ENCODE assay signal across 8 mouse cellular contexts in the genomic region with DNA sequence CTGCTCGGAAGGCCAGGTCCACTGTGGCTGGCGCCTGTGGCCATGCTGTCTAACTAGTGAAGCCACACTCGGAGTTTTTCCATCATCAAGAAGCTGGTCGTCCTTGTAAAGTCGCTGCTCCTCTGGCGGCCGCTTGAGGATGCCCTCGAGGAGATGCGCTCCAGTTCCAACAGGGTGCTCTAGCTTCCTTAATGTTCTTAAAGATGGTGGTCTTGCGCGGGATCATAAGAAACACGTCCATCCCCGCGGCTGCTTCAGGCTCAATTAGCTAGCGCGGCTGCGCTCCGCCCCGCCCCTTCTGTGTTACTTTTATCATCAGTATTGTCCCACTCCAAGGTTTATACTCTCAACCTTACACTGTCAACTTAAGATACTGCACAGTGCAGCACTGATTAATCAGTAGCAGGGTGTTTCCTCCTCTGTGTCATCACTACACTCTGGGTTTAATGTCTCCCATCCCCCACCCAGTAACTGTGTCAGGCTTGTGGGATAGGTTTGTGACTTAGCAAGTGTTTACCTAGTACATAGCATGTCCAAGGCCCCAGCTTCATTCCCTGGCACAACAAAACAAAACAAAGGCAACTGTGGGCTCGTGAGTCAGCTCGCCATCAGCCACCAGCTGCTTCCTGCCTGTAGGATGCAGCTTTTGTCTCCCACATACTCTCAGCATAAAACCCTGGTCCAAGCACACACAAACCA. TPM values are rescaled to one million over a fixed set of nuclear protein-coding genes. Genes with fewer than 3 reads are reported as not detected.
DNase-seq lines count a peak whose midpoint lies in the region; ATAC-seq and TF ChIP-seq lines count a peak whose summit lies in the region.
"Had no signal": no experiment of that assay in that cellular context is flagged by ENCODE, and none has a peak within 500 bp of the region (broad histone marks: within the 10 kb centered on the region; RNA-seq: fewer than 3 reads in every experiment).

No protein-coding gene starts in this region.

- no peak for DNase-seq in lung, postnatal 0 days (ENCODE audit: low spot score)
- DNase-seq in lung, postnatal 14 days, result no peak
- DNase-seq in brain, embryonic 14.5 days (ENCODE audit: low read depth), result peak; percentile 63
- DNase-seq in heart, postnatal 0 days (ENCODE audit: low spot score), result no peak
- no peak for DNase-seq in gastrocnemius, postnatal 36 days
- no peak for DNase-seq in cerebellum, adult 2 months

- H3K9me3 ChIP-seq in lung, postnatal 0 days (ENCODE audit: low read length), result no peaks in the 10 kb centered on the region
- H3K9me3 ChIP-seq in heart, postnatal 0 days (replicated peaks; ENCODE audit: control insufficient read depth, low read length), result no peaks in the 10 kb centered on the region
- H3K9me3 ChIP-seq in neural tube, embryonic 12.5 days, result no peaks in the 10 kb centered on the region
- H3K9me3 ChIP-seq: lung, embryonic 15.5 days had no signal

- no peak overlapping the region for H3K4me3 ChIP-seq in lung, postnatal 0 days (ENCODE audit: low read depth, low read length)
- H3K4me3 ChIP-seq in heart, postnatal 0 days (ENCODE audit: low read depth, low read length), result no peak overlapping the region
- H3K4me3 ChIP-seq in neural tube, embryonic 12.5 days, result no peak overlapping the region
- H3K4me3 ChIP-seq in cerebellum, adult 2 months (replicated peaks; ENCODE audit: insufficient read depth, low read depth, low read length), result no peak overlapping the region
- H3K4me3 ChIP-seq: lung, embryonic 15.5 days had no signal

- ATAC-seq in lung, postnatal 0 days, result peak; percentile 26; the same call in 1 of the 2 replicates
- ATAC-seq in heart, postnatal 0 days (ENCODE audit: insufficient read depth, low read depth), result peak; percentile 37; the same call in 1 of the 2 replicates
- ATAC-seq in neural tube, embryonic 12.5 days (ENCODE audit: low FRiP score, low read depth), result peak; percentile 27; the same call in 1 of the 2 replicates

- no peak for TF ChIP-seq CTCF in lung, postnatal 0 days (IDR thresholded peaks at IDR 0.05)
- TF ChIP-seq CTCF in brain, embryonic 14.5 days (IDR thresholded peaks at IDR 0.05; ENCODE audit: borderline replicate concordance, extremely low read depth, insufficient read depth, insufficient read length), result no peak
- TF ChIP-seq CTCF in heart, postnatal 0 days (IDR thresholded peaks at IDR 0.05; ENCODE audit: low read depth), result no peak
- TF ChIP-seq CTCF in cerebellum, adult 2 months (IDR thresholded peaks at IDR 0.05; ENCODE audit: borderline replicate concordance, insufficient read depth, low read depth, low read length), result no peak

- intact Hi-C loops in gastrocnemius, postnatal 36 days (cut with DNase I), result no loop called here

- no peaks in the 10 kb centered on the region for H3K27me3 ChIP-seq in lung, postnatal 0 days (replicated peaks; ENCODE audit: insufficient read depth, low read length)
- H3K27me3 ChIP-seq in heart, postnatal 0 days (ENCODE audit: control insufficient read depth, insufficient read depth, low read length), result 0 out of 2 replicates have a peak, but pooled peaks cover 3% of the 10 kb centered on the region
- peaks cover 15% of the 10 kb centered on the region for H3K27me3 ChIP-seq in neural tube, embryonic 12.5 days (replicated peaks)
- no peaks in the 10 kb centered on the region; the same call in 1 of the 2 replicates for H3K27me3 ChIP-seq in cerebellum, adult 2 months (ENCODE audit: control insufficient read depth, insufficient read depth, low read length)

- no peaks in the 10 kb centered on the region for H3K36me3 ChIP-seq in lung, postnatal 0 days (ENCODE audit: insufficient read depth, low read length)
- H3K36me3 ChIP-seq in heart, postnatal 0 days (replicated peaks; ENCODE audit: control insufficient read depth, insufficient read depth, low read length), result no peaks in the 10 kb centered on the region
- H3K36me3 ChIP-seq in neural tube, embryonic 12.5 days, result no peaks in the 10 kb centered on the region
- H3K36me3 ChIP-seq: lung, embryonic 15.5 days had no signal

- no peak overlapping the region for H3K4me2 ChIP-seq in lung, postnatal 0 days (replicated peaks; ENCODE audit: low read depth, low read length)
- no peak overlapping the region for H3K4me2 ChIP-seq in heart, postnatal 0 days (ENCODE audit: low read depth, low read length)
- no peak overlapping the region for H3K4me2 ChIP-seq in neural tube, embryonic 12.5 days (replicated peaks)
- H3K4me2 ChIP-seq: lung, embryonic 15.5 days had no signal

- no peak for TF ChIP-seq EP300 in lung, postnatal 0 days (IDR thresholded peaks at IDR 0.05)
- TF ChIP-seq EP300 in heart, postnatal 0 days (IDR thresholded peaks at IDR 0.05; ENCODE audit: low read depth), result no peak

- no peak for TF ChIP-seq POLR2A in brain, embryonic 14.5 days (IDR thresholded peaks at IDR 0.05; ENCODE audit: borderline replicate concordance, extremely low read depth, insufficient read depth, insufficient read length, poor library complexity, severe bottlenecking)
- no peak for TF ChIP-seq POLR2A in cerebellum, adult 2 months (IDR thresholded peaks at IDR 0.05; ENCODE audit: borderline replicate concordance, insufficient read depth, low read length)

- 64% methylated on average over 21 of the region's 21 CpGs for WGBS in lung, postnatal 0 days
- WGBS in heart, postnatal 0 days, result 62% methylated on average over 21 of the region's 21 CpGs
- WGBS in neural tube, embryonic 12.5 days, result 67% methylated on average over 21 of the region's 21 CpGs
- WGBS in cerebellum, adult 2 months, result 81% methylated on average over 21 of the region's 21 CpGs

- H3K27ac ChIP-seq in lung, postnatal 0 days (ENCODE audit: low read length), result no peak overlapping the region
- H3K27ac ChIP-seq in heart, postnatal 0 days (ENCODE audit: low read depth), result no peak overlapping the region
- no peak overlapping the region for H3K27ac ChIP-seq in neural tube, embryonic 12.5 days
- no peak overlapping the region for H3K27ac ChIP-seq in cerebellum, adult 2 months (ENCODE audit: insufficient read depth, low read length)
- H3K27ac ChIP-seq: lung, embryonic 15.5 days had no signal

- H3K4me1 ChIP-seq in lung, postnatal 0 days (ENCODE audit: insufficient read depth, low read depth, low read length), result 0 out of 2 replicates have a peak, but pooled peaks cover 7% of the 10 kb centered on the region
- H3K4me1 ChIP-seq in heart, postnatal 0 days (ENCODE audit: control insufficient read depth, insufficient read depth), result no peaks in the 10 kb centered on the region
- peaks cover 31% of the 10 kb centered on the region for H3K4me1 ChIP-seq in neural tube, embryonic 12.5 days
- H3K4me1 ChIP-seq in cerebellum, adult 2 months (ENCODE audit: control insufficient read depth, insufficient read depth, low read length), result no peaks in the 10 kb centered on the region

- no peak overlapping the region for H3K9ac ChIP-seq in lung, postnatal 0 days (replicated peaks; ENCODE audit: low read depth)
- no peak overlapping the region for H3K9ac ChIP-seq in heart, postnatal 0 days (replicated peaks; ENCODE audit: low read depth, low read length)
- no peak overlapping the region for H3K9ac ChIP-seq in neural tube, embryonic 12.5 days
- H3K9ac ChIP-seq: lung, embryonic 15.5 days had no signal

RNA-seq across cellular contexts. Expression of gene Pou2f1, which starts 41.1 kb away (rescaled TPM):
- 7.9 and 8.1 TPM in 2 replicates for polyA plus RNA-seq in lung, postnatal 0 days (2015; fragmentation: Nextera tagmentation; extraction: Ambion mirVana)
- 16.0 and 21.2 TPM in 2 replicates for polyA plus RNA-seq in brain, embryonic 14.5 days (2012; rRNA removed)
- total RNA-seq in heart, postnatal 0 days (2014; rRNA removed; ENCODE audit: low replicate concordance), result 15.3 and 27.0 TPM in 2 replicates
- 5.2 and 5.7 TPM in 2 replicates for polyA plus RNA-seq in heart, postnatal 0 days (2015; fragmentation: Nextera tagmentation; extraction: Ambion mirVana)
- polyA plus RNA-seq in neural tube, embryonic 12.5 days (2016; fragmentation: Nextera tagmentation; extraction: Ambion mirVana), result 17.0 and 19.6 TPM in 2 replicates
- total RNA-seq in gastrocnemius, postnatal 36 days (2021), result 1 to 10 TPM; 6.4 to 7.9 TPM
- polyA plus RNA-seq in cerebellum, adult 2 months (2012; rRNA removed), result 11.0 and 12.2 TPM in 2 replicates
